Mouse (Mus musculus) mature B cell (primary cell): ENCODE measurements around the gene Catsperz.

ENCODE experiments used
- in situ Hi-C: fragments of 300-500 bp; cut with MboI; formaldehyde crosslinking; loops from 2 replicates; pipeline ENCODE4 v1.14.3; 2019

Catsperz gene

GRCm38 (mm10) chr19:6925307-6925573, at the start of gene Catsperz:
Catsperz (minus strand) TSS chr19:6925380.
- in situ Hi-C loops: no loop called here

- in situ Hi-C loops: no loop called here
Observed at GRCm38 (mm10) chr19:6974211-6975205, 49.3 kb upstream of the Catsperz start, which contains the start of gene Ppp1r14b. Ppp1r14b (plus strand) TSS chr19:6974968.

- in situ Hi-C loops: no loop called here
Observed at GRCm38 (mm10) chr19:6973581-6974190, 48.5 kb upstream of the Catsperz start.

- in situ Hi-C loops: no loop called here
Observed at GRCm38 (mm10) chr19:6972247-6972917, 47.2 kb upstream of the Catsperz start.

GRCm38 (mm10) chr19:6971644-6972043, 46.5 kb upstream of the Catsperz start:
- in situ Hi-C loops: no loop called here

- in situ Hi-C loops: no loop called here
Observed at GRCm38 (mm10) chr19:6970460-6971085, 45.4 kb upstream of the Catsperz start.

GRCm38 (mm10) chr19:6969665-6970381, 44.6 kb upstream of the Catsperz start:
- in situ Hi-C loops: no loop called here

GRCm38 (mm10) chr19:6969291-6969664, 44.1 kb upstream of the Catsperz start:
- in situ Hi-C loops: no loop called here

- in situ Hi-C loops: no loop called here
Observed at GRCm38 (mm10) chr19:6968491-6969271, 43.5 kb upstream of the Catsperz start.

GRCm38 (mm10) chr19:6956461-6956860, 31.3 kb upstream of the Catsperz start:
- in situ Hi-C loops: no loop called here

GRCm38 (mm10) chr19:6955424-6955823, 30.2 kb upstream of the Catsperz start:
- in situ Hi-C loops: no loop called here

GRCm38 (mm10) chr19:6954046-6954445, 28.9 kb upstream of the Catsperz start:
- in situ Hi-C loops: no loop called here

GRCm38 (mm10) chr19:6952712-6953037, 27.5 kb upstream of the Catsperz start:
- in situ Hi-C loops: no loop called here

GRCm38 (mm10) chr19:6951994-6952711, 27.0 kb upstream of the Catsperz start:
- in situ Hi-C loops: no loop called here

GRCm38 (mm10) chr19:6951381-6951968, 26.3 kb upstream of the Catsperz start:
- in situ Hi-C loops: no loop called here

- in situ Hi-C loops: no loop called here
Observed at GRCm38 (mm10) chr19:6950613-6951153, 25.5 kb upstream of the Catsperz start.

- in situ Hi-C loops: no loop called here
Observed at GRCm38 (mm10) chr19:6949951-6950350, 24.8 kb upstream of the Catsperz start.

- in situ Hi-C loops: no loop called here
Observed at GRCm38 (mm10) chr19:6949532-6949931, 24.4 kb upstream of the Catsperz start.

- in situ Hi-C loops: no loop called here
Observed at GRCm38 (mm10) chr19:6948186-6948585, 23.0 kb upstream of the Catsperz start.

- in situ Hi-C loops: no loop called here
Observed at GRCm38 (mm10) chr19:6947742-6948141, 22.6 kb upstream of the Catsperz start.
